Mouse (Mus musculus): Measurements from ENCODE around the gene Foxe3. TPM values are rescaled to one million over a fixed set of nuclear protein-coding genes. Genes with fewer than 3 reads are reported as not detected.

Gene Foxe3
- polyA plus RNA-seq, 1 experiment from 2014 or later, result not detected

DNA sequence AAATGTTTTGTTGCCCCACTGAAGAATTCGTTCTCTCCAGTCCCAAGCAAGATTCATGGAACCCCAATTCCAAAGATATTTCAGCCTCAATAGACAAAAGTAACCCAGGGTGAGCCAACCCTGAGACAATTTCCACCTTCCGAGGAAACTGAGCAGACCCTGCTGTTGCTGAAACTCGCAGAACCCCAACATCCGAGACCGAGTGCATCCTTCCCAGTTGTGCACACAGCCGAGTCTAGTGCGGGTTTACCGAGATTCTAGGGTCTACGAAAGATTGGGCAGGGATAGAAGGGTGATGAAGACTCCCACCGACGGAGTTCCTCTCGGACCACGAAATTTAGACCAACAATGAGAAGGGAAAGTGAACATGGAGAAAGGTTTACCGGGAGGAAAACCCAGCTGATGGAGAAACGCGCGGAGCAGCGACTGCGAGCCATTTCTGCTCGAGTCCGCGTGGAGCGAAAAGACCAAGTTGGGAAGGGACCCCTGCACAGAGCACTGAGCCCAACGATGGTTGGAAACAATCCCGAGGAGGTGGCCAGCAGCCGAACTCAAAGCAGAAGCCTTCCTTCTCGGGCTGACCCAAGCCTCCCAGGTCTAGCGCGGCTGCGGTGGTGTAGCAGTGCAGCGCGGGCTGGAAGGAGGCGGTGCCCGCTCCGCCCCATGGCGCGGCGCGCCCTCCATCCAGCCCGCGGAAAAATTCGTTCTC, 24.0 kb downstream of the Foxe3 start:
- Histone ChIP-seq H3K9me3 (no peaks in the 10 kb centered on the region), H3K36me3 (no peaks in the 10 kb centered on the region), H3K4me2 (replicated peaks) (no peak overlapping the region), H3K9ac (replicated peaks) (no peak overlapping the region), H3K27ac (replicated peaks) (no peak overlapping the region), H3K4me3 (no peak overlapping the region), H3K4me1 (peaks cover 5% of the 10 kb centered on the region), H3K27me3 (peaks cover 99% of the 10 kb centered on the region)
- no peak for ATAC-seq (replicated peaks)
- WGBS, result under 1% methylated on average over 42 of the region's 42 CpGs

DNA sequence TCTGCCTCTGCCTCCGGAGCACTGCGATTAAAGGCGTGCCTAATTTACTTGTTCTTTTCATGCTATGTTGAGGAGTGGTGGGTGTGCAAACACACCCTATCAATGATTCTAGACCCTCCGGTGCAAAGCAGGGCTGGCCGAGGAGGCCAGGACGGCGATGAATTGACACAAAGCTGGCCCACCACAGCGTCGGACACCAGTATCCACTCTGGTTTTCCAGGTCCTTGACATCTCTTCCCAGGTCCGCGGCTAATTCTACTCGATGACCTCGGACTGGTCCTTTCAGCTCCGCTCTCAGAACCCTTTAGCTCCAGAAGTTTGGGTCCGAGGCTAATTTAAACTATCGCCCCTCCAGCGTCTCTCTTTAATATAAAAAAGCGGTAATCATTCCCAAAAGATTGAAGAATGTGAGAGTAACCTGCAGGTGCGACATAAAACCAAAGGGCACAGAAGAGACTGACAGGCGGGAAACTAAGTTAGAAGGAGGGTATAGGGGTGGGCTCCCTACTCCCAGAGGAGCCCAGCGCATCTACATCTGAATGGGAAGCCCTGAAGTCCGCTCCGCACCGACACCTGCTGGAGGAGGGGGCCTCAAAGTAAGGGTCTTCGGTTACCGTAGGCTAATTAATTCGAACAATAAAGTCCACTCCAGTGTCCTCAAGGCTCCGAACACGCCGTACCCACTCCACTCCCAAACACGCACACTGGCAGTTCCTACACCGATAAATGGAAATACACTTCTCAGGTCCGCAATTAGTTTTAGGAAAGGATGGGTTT, 24.8 kb downstream of the Foxe3 start:
- Histone ChIP-seq H3K27ac (replicated peaks) (no peak overlapping the region), H3K4me3 (no peak overlapping the region), H3K4me2 (replicated peaks) (no peak overlapping the region), H3K4me1 (peaks cover 5% of the 10 kb centered on the region), H3K36me3 (no peaks in the 10 kb centered on the region), H3K9me3 (no peaks in the 10 kb centered on the region), H3K27me3 (peaks cover 98% of the 10 kb centered on the region), H3K9ac (replicated peaks) (no peak overlapping the region)
- ATAC-seq (replicated peaks), result 0 out of 2 replicates have a peak, but pooled peaks have one; percentile 23
- WGBS, result 2% methylated on average over 33 of the region's 33 CpGs

DNA sequence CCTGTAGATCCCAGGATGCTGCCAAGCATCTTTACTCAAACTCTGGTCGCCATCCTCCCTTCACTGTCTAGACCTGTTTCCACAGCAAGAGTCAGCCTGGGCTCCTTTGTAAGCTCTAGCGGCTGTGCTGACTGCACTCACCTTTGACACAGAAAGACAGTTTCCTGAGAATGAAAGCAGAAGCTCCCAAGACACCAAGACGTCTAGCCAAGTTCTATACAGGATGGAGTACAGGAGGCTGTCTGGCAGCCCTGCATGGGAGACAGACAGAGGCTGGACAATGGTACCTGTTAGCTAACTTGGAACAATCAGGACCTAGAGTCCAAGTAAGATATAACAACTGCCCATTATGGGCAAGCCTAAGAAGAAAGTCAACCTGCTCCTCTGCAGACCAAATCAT, 25.9 kb downstream of the Foxe3 start:
- Histone ChIP-seq H3K4me2 (replicated peaks) (no peak overlapping the region), H3K36me3 (no peaks in the 10 kb centered on the region), H3K4me3 (no peak overlapping the region), H3K9me3 (no peaks in the 10 kb centered on the region), H3K9ac (replicated peaks) (no peak overlapping the region), H3K27ac (replicated peaks) (no peak overlapping the region), H3K27me3 (peaks cover 93% of the 10 kb centered on the region), H3K4me1 (peaks cover 5% of the 10 kb centered on the region)
- 4% methylated on average over 3 of the region's 3 CpGs for WGBS
- no peak for ATAC-seq (replicated peaks)

DNA sequence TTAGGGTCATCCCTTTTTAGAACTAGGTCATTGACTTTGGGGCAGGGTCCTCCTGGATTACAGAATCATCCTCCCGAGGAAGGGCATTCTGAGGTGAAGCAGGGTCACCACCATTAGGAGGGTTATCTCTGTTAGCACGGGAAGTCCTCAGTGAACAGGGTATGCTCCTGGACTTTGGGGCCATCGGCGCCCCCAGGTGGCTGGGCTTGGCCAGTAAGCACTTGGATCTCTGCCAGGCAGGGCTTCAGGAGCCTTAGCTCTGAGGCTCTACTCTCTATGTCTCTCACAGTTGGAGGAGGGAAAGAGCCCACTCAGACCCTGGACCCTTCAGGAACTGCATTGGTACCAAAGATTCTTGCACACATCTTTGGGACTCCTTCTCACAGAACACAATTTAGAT, 28.0 kb downstream of the Foxe3 start:
- Histone ChIP-seq H3K36me3 (no peaks in the 10 kb centered on the region), H3K4me1 (peaks cover 4% of the 10 kb centered on the region), H3K9ac (replicated peaks) (no peak overlapping the region), H3K9me3 (no peaks in the 10 kb centered on the region), H3K27me3 (peaks cover 72% of the 10 kb centered on the region), H3K4me2 (replicated peaks) (no peak overlapping the region), H3K4me3 (no peak overlapping the region), H3K27ac (replicated peaks) (no peak overlapping the region)
- ATAC-seq (replicated peaks), result no peak
- WGBS, result 34% methylated on average over 4 of the region's 4 CpGs

DNA sequence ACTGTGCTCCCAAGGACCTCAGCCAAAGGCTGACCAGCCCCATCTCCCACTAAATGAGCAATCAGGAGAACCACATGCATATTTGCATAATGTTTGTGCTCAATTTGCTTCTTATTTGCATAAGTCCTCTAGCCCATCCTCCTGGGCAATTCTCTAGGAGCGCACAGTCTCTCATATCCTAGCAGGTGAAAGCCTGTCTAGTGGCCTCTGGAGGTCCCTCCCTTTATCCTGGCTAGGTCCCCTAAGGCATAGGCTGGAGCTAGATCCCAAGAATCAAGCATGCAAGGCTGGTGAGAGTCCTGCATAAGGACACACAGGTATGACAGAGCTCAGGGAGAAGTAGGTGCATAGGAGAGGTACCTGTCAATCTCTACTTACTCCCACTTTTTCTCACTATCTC, 43.6 kb downstream of the Foxe3 start:
- H3K27me3 ChIP-seq, result no peaks in the 10 kb centered on the region
- H3K4me1 ChIP-seq, result no peaks in the 10 kb centered on the region
- no peak overlapping the region for H3K4me3 ChIP-seq
- no peaks in the 10 kb centered on the region for H3K36me3 ChIP-seq
- no peak overlapping the region for H3K4me2 ChIP-seq (replicated peaks)
- no peaks in the 10 kb centered on the region for H3K9me3 ChIP-seq
- WGBS, result 56% methylated on average over 1 of the region's 1 CpGs
- no peak for ATAC-seq (replicated peaks)
- no peak overlapping the region for H3K9ac ChIP-seq (replicated peaks)
- H3K27ac ChIP-seq (replicated peaks), result no peak overlapping the region

DNA sequence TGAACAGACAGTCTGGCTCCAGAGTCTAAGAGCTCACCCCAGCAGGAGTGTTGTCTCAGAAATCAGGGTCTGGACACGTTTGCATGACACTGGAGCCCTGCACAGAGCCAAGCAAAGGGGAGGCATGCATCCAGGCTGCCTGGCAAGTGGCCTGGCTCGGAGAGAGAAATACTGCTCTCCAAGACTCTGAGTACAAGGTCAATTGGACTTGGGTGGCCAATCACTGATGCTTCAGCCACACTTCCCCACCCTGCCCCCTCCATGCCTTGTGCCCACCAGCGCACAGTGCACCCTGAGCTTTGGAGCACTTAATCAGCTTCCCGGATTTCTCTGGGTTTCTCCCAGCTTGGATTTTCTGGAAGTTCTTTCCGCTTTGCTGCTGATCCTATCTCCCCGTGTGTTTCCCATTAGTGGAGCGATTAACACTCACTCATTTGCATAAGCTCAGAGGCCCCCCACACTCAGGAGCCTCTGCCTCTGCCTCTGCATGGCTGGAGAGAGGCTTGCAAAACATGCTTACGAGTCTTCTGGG, 49.3 kb downstream of the Foxe3 start:
- Histone ChIP-seq H3K27me3 (no peaks in the 10 kb centered on the region), H3K9me3 (no peaks in the 10 kb centered on the region), H3K4me1 (no peaks in the 10 kb centered on the region), H3K4me2 (replicated peaks) (no peak overlapping the region), H3K36me3 (no peaks in the 10 kb centered on the region), H3K9ac (replicated peaks) (no peak overlapping the region), H3K4me3 (no peak overlapping the region), H3K27ac (replicated peaks) (no peak overlapping the region)
- WGBS, result 15% methylated on average over 8 of the region's 8 CpGs
- no peak for ATAC-seq (replicated peaks)

Other genes with a start within 250 kb of the Foxe3 start
- gene Gm12830, start 104.3 kb downstream of the Foxe3 start, polyA plus RNA-seq (2015; fragmentation: Nextera tagmentation; extraction: Ambion mirVana), result not detected in 2 replicates
- gene Foxd2, start 17.1 kb downstream of the Foxe3 start, polyA plus RNA-seq (2015; fragmentation: Nextera tagmentation; extraction: Ambion mirVana), result 0.24 TPM in 2 replicates
- 161 and 168 TPM in 2 replicates for gene Cmpk1, start 61.2 kb upstream of the Foxe3 start, polyA plus RNA-seq (2015; fragmentation: Nextera tagmentation; extraction: Ambion mirVana)
- 5.7 and 6.5 TPM in 2 replicates for gene Stil, start 74.1 kb upstream of the Foxe3 start, polyA plus RNA-seq (2015; fragmentation: Nextera tagmentation; extraction: Ambion mirVana)
- gene Tal1, start 130.4 kb upstream of the Foxe3 start, polyA plus RNA-seq (2015; fragmentation: Nextera tagmentation; extraction: Ambion mirVana), result 0.48 and 0.60 TPM in 2 replicates
- 0.60 and 1.2 TPM in 2 replicates for gene Pdzk1ip1, start 162.7 kb upstream of the Foxe3 start, polyA plus RNA-seq (2015; fragmentation: Nextera tagmentation; extraction: Ambion mirVana)
- 3.3 and 3.4 TPM in 2 replicates for gene Cyp4x1, start 208.3 kb upstream of the Foxe3 start, polyA plus RNA-seq (2015; fragmentation: Nextera tagmentation; extraction: Ambion mirVana)

Measured in forebrain, embryonic 15.5 days (tissue).